Mouse (Mus musculus) lung, postnatal 0 days (tissue): ENCODE measurements around the gene Pnn. TPM values are rescaled to one million over a fixed set of nuclear protein-coding genes. Genes with fewer than 3 reads are reported as not detected.

Experiments used
- ATAC-seq: fragments of 200-750 bp; cut with Nextera tagmentation; 2 replicates; pipeline ENCODE4 v1.8.0; 2017; ENCODE audit warnings: moderate library complexity
- DNase-seq: peaks from one replicate; pipeline ENCODE4 v3.0.0-alpha.2; 2016; ENCODE audit warnings: low spot score
- H3K27ac ChIP-seq: fragments of 300-500 bp; sonication (generic); 2 replicates; pipeline ENCODE4 v1.5.1; 2014; ENCODE audit warnings: antibody characterized with exemption, mild to moderate bottlenecking, low read length, mixed read lengths
- H3K27me3 ChIP-seq: fragments of 300-500 bp; sonication (generic); replicated peaks from 2 replicates; pipeline ENCODE4 v1.6.1; 2014; ENCODE audit warnings: low read length, mixed read lengths; ENCODE audit not compliant: insufficient read depth
- H3K36me3 ChIP-seq: fragments of 300-500 bp; sonication (generic); 2 replicates; pipeline ENCODE4 v1.6.1; 2014; ENCODE audit warnings: low read length, mixed read lengths; ENCODE audit not compliant: insufficient read depth
- H3K4me1 ChIP-seq: fragments of 300-500 bp; sonication (generic); 2 replicates; pipeline ENCODE4 v1.6.1; 2014; ENCODE audit warnings: antibody characterized with exemption, low read depth, low read length, mixed read lengths; ENCODE audit not compliant: insufficient read depth
- H3K4me2 ChIP-seq: fragments of 300-500 bp; sonication (generic); replicated peaks from 2 replicates; pipeline ENCODE4 v1.6.1; 2014; ENCODE audit warnings: low read depth, mild to moderate bottlenecking, low read length, moderate library complexity, mixed read lengths
- H3K4me3 ChIP-seq: fragments of 300-500 bp; sonication (generic); 2 replicates; pipeline ENCODE4 v1.5.1; 2014; ENCODE audit warnings: low read depth, low read length
- H3K9ac ChIP-seq: fragments of 300-500 bp; sonication (generic); replicated peaks from 2 replicates; pipeline ENCODE4 v1.6.1; 2014; ENCODE audit warnings: low read depth, mild to moderate bottlenecking
- H3K9me3 ChIP-seq: fragments of 300-500 bp; sonication (generic); 2 replicates; pipeline ENCODE4 v1.6.1; 2016; ENCODE audit warnings: low read length, mixed read lengths
- CTCF ChIP-seq: IDR thresholded peaks from 2 replicates; pipeline ENCODE4 v1.5.1; 2016; ENCODE audit warnings: antibody characterized with exemption, mild to moderate bottlenecking
- EP300 ChIP-seq: IDR thresholded peaks from 2 replicates; pipeline ENCODE4 v1.6.1; 2016; ENCODE audit warnings: antibody characterized with exemption, mild to moderate bottlenecking, control low read depth
- WGBS: fragments of 180-500 bp; shearing (Covaris S2); extraction: QIAGEN DNeasy Blood & Tissue Kit; methylation state at CpG from one replicate; pipeline ENCODE4 v1.1.7; 2014; 5-methylcytosine and 5-hydroxymethylcytosine counted together
- polyA plus RNA-seq: library from polyadenylated mRNA; unstranded; fragments of >200 nt; fragmentation: Nextera tagmentation; extraction: Ambion mirVana; gene quantifications from 2 replicates; pipeline ENCODE4 v1.2.1, GENCODE M21; 2015

The Pnn gene
- polyA plus RNA-seq, 1 experiment from 2014 or later: 40.5 TPM

GRCm38 (mm10) chr12:59106491-59106890 is 39.8 kb downstream of the Pnn start:
- no peak for DNase-seq
- no peaks in the 10 kb centered on the region for H3K36me3 ChIP-seq
- no peak overlapping the region for H3K9ac ChIP-seq
- no peak overlapping the region for H3K27ac ChIP-seq
- TF ChIP-seq EP300: no peak
- no peak for TF ChIP-seq CTCF
- ATAC-seq: no peak
- no peaks in the 10 kb centered on the region for H3K4me1 ChIP-seq
- H3K9me3 ChIP-seq: no peaks in the 10 kb centered on the region
- no peak overlapping the region for H3K4me2 ChIP-seq
- H3K4me3 ChIP-seq: no peak overlapping the region
- 89% methylated on average over 5 of the region's 5 CpGs for WGBS
- H3K27me3 ChIP-seq: no peaks in the 10 kb centered on the region

GRCm38 (mm10) chr12:59107926-59108325 is 41.2 kb downstream of the Pnn start:
- H3K4me2 ChIP-seq: no peak overlapping the region
- ATAC-seq (no peak), DNase-seq (no peak)
- WGBS: 80% methylated on average over 4 of the region's 4 CpGs
- H3K4me1 ChIP-seq: no peaks in the 10 kb centered on the region
- H3K4me3 ChIP-seq: no peak overlapping the region
- no peaks in the 10 kb centered on the region for H3K36me3 ChIP-seq
- TF ChIP-seq EP300: no peak
- no peak for TF ChIP-seq CTCF
- no peaks in the 10 kb centered on the region for H3K9me3 ChIP-seq
- no peak overlapping the region for H3K9ac ChIP-seq
- H3K27me3 ChIP-seq: no peaks in the 10 kb centered on the region
- no peak overlapping the region for H3K27ac ChIP-seq

- Histone ChIP-seq H3K9ac (no peak overlapping the region), H3K4me3 (no peak overlapping the region), H3K36me3 (no peaks in the 10 kb centered on the region), H3K27me3 (no peaks in the 10 kb centered on the region), H3K4me2 (no peak overlapping the region), H3K27ac (no peak overlapping the region), H3K4me1 (no peaks in the 10 kb centered on the region), H3K9me3 (no peaks in the 10 kb centered on the region)
- TF ChIP-seq CTCF (no peak), EP300 (no peak)
- DNase-seq (no peak), ATAC-seq (no peak)
- WGBS: 58% methylated on average over 3 of the region's 3 CpGs
Observed at GRCm38 (mm10) chr12:59117184-59117583, 50.5 kb downstream of the Pnn start.

Other genes with a start within 250 kb of the Pnn start
- 29.0 and 33.7 TPM in 2 replicates for gene Sec23a, start 54.9 kb upstream of the Pnn start, polyA plus RNA-seq
- 11.0 and 13.3 TPM in 2 replicates for gene Gemin2, start 53.5 kb upstream of the Pnn start, polyA plus RNA-seq
- 139 and 143 TPM in 2 replicates for gene Trappc6b, start 5.4 kb upstream of the Pnn start, polyA plus RNA-seq
- gene Mia2, start 28.9 kb downstream of the Pnn start, polyA plus RNA-seq: 78.9 and 79.3 TPM in 2 replicates
- 10.3 and 11.7 TPM in 2 replicates for gene Fbxo33, start 152.8 kb downstream of the Pnn start, polyA plus RNA-seq